Mouse (Mus musculus) brain, embryonic 14.5 days (tissue): Measurements from ENCODE around the gene Bloc1s3.

ENCODE experiments used
- CTCF ChIP-seq: fragments of 200-500 bp; IDR thresholded peaks from 2 replicates; pipeline ENCODE4 v1.5.1; 2012; ENCODE audit warnings: inconsistent platforms, mild to moderate bottlenecking, moderate library complexity, borderline replicate concordance; ENCODE audit not compliant: insufficient read depth, insufficient read length; ENCODE audit errors: extremely low read depth
- POLR2A ChIP-seq: fragments of 200-500 bp; IDR thresholded peaks from 2 replicates; pipeline ENCODE4 v1.6.1; 2012; ENCODE audit warnings: mild to moderate bottlenecking, inconsistent platforms, borderline replicate concordance; ENCODE audit not compliant: poor library complexity, insufficient read depth, insufficient read length, severe bottlenecking; ENCODE audit errors: extremely low read depth

GRCm38 (mm10) chr7:19524420-19525104 lies 16.4 kb upstream of the Bloc1s3 start:
- TF ChIP-seq CTCF (no peak), POLR2A (no peak)
